Mouse (Mus musculus): Measurements from ENCODE around the gene Clcn2. TPM values are rescaled to one million over a fixed set of nuclear protein-coding genes. Genes with fewer than 3 reads are reported as not detected.

The Clcn2 gene
- total and polyA plus RNA-seq, 2 experiments from 2014 or later = 1.4 to 16.9 TPM

DNA sequence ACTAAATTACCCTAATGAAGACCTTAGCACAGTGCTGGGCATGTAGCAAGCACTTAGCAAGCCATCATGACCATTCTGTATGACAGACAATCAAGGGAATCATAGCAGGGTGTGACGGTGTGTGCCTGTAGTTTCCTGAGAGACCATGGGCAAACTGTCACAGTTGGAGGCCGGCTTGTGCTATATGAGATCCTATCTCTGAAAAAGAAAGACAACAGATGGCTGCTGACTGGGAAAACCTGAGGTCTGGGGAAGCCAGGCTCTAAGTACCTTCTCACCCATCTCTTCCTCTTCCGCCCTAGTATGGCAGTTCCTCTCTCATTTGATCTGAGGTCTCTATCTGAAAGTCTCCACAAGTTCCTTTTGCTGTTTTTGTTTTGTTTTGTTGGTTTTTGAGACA lies 11.8 kb downstream of the Clcn2 start:
- Histone ChIP-seq H3K27me3 (ENCODE audit: control insufficient read depth, insufficient read depth, low read length) (no peaks in the 10 kb centered on the region), H3K9ac (replicated peaks; ENCODE audit: low read depth, low read length) (no peak overlapping the region), H3K27ac (ENCODE audit: low read depth) (no peak overlapping the region), H3K4me1 (ENCODE audit: control insufficient read depth, insufficient read depth) (0 out of 2 replicates have a peak, but pooled peaks cover 3% of the 10 kb centered on the region), H3K4me2 (ENCODE audit: low read depth, low read length) (no peak overlapping the region), H3K4me3 (ENCODE audit: low read depth, low read length) (no peak overlapping the region), H3K9me3 (replicated peaks; ENCODE audit: control insufficient read depth, low read length) (no peaks in the 10 kb centered on the region), H3K36me3 (replicated peaks; ENCODE audit: control insufficient read depth, insufficient read depth, low read length) (0 out of 2 replicates have a peak, but pooled peaks cover 5% of the 10 kb centered on the region)
- WGBS = 81% methylated on average over 3 of the region's 3 CpGs
- ATAC-seq (ENCODE audit: insufficient read depth, low read depth) (no peak), DNase-seq (ENCODE audit: low spot score) (no peak)
- TF ChIP-seq EP300 (IDR thresholded peaks at IDR 0.05; ENCODE audit: low read depth) (no peak), CTCF (IDR thresholded peaks at IDR 0.05; ENCODE audit: low read depth) (no peak)

DNA sequence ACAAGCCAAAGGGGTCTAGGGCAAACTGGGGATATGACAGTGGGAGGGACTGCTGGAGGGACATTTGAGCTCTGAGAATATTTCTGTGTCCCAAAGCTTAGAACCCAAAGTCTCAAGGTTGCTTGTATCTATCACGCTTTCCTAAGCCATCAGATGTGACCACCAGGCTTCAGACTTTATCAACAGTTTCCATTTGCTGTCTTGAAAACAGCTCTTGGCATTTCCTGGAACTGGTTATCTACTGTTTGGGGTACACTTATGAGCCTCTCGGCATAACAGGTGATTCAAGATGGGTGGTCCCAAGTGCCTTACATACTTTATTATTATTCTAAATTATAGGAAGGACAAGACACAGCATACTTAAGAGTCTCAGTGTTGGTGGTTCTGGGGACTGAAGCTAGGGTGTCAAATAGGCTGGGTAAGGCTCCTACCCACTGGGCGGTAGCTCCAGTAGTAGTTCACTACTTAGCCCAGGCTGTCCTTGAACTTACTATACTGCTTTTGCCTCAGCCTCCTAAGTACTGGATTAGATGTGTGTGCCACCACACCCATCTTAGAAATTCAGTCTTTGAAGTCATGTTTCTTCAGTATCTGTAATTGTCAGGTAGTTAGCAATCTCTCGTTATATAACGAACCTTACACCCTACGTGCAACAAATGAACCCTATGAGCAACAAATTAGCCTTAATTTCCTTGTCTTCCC lies 13.7 kb downstream of the Clcn2 start:
- TF ChIP-seq CTCF (IDR thresholded peaks at IDR 0.05; ENCODE audit: low read depth) (no peak), EP300 (IDR thresholded peaks at IDR 0.05; ENCODE audit: low read depth) (no peak)
- 88% methylated on average over 6 of the region's 6 CpGs for WGBS
- H3K4me2 ChIP-seq (ENCODE audit: low read depth, low read length) = no peak overlapping the region
- DNase-seq (ENCODE audit: low spot score) = no peak
- no peaks in the 10 kb centered on the region for H3K27me3 ChIP-seq (ENCODE audit: control insufficient read depth, insufficient read depth, low read length)
- peaks cover 19% of the 10 kb centered on the region; the same call in 1 of the 2 replicates for H3K36me3 ChIP-seq (replicated peaks; ENCODE audit: control insufficient read depth, insufficient read depth, low read length)
- no peak overlapping the region for H3K9ac ChIP-seq (replicated peaks; ENCODE audit: low read depth, low read length)
- H3K27ac ChIP-seq (ENCODE audit: low read depth) = no peak overlapping the region
- no peak overlapping the region for H3K4me3 ChIP-seq (ENCODE audit: low read depth, low read length)
- H3K9me3 ChIP-seq (replicated peaks; ENCODE audit: control insufficient read depth, low read length) = no peaks in the 10 kb centered on the region
- 0 out of 2 replicates have a peak, but pooled peaks cover 3% of the 10 kb centered on the region for H3K4me1 ChIP-seq (ENCODE audit: control insufficient read depth, insufficient read depth)
- ATAC-seq (ENCODE audit: insufficient read depth, low read depth) = no peak

DNA sequence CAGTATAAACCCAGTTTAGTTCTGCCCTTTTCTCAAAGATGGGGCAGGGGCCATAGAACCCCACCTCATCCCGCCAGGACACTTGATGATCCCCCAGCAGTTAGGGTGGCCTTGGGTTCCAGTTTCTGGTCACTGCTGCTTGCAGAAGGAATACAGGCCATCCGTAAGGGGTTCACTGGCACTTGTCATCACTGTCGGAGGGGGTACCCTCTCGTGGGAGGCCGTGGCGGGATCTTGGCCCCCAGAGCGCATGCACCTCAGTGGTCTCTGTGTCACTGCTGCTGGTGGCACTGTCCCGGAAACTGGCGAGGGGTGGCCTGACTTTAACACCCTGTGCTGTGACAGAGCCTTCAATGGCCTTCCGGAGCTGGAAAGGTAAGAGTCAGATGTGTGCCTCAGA lies 14.5 kb downstream of the Clcn2 start:
- H3K9me3 ChIP-seq (replicated peaks; ENCODE audit: control insufficient read depth, low read length) = no peaks in the 10 kb centered on the region
- WGBS = 92% methylated on average over 10 of the region's 10 CpGs
- no peak overlapping the region for H3K4me3 ChIP-seq (ENCODE audit: low read depth, low read length)
- TF ChIP-seq CTCF (IDR thresholded peaks at IDR 0.05; ENCODE audit: low read depth) (no peak), EP300 (IDR thresholded peaks at IDR 0.05; ENCODE audit: low read depth) (no peak)
- H3K27me3 ChIP-seq (ENCODE audit: control insufficient read depth, insufficient read depth, low read length) = no peaks in the 10 kb centered on the region
- H3K4me2 ChIP-seq (ENCODE audit: low read depth, low read length) = no peak overlapping the region
- peaks cover 24% of the 10 kb centered on the region; the same call in 1 of the 2 replicates for H3K36me3 ChIP-seq (replicated peaks; ENCODE audit: control insufficient read depth, insufficient read depth, low read length)
- 0 out of 2 replicates have a peak, but pooled peaks cover 3% of the 10 kb centered on the region for H3K4me1 ChIP-seq (ENCODE audit: control insufficient read depth, insufficient read depth)
- ATAC-seq (ENCODE audit: insufficient read depth, low read depth) (no peak), DNase-seq (ENCODE audit: low spot score) (no peak)
- no peak overlapping the region for H3K27ac ChIP-seq (ENCODE audit: low read depth)
- H3K9ac ChIP-seq (replicated peaks; ENCODE audit: low read depth, low read length) = no peak overlapping the region

DNA sequence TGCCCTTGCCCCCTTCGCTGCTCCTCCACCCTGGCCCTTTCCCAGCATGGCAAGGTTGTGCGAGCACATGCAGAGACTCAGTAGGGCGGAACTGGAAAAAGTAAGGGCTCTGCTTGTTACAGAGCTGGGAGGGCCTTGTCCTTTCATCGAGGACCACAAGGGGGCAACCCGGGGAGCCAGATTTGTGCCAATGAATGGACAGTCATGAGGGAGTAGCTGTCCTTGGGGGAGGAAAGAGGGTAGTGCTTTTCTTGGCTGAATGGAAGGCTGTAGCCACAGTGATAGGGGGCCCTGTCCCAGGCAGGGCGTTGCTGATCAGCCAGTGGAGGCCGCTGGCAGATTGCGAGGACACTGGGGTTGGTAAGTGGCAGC lies 15.0 kb downstream of the Clcn2 start:
- DNase-seq (ENCODE audit: low spot score) = peak; percentile 90
- 0 out of 2 replicates have a peak overlapping the region, but pooled peaks have one; percentile 21 for H3K9ac ChIP-seq (replicated peaks; ENCODE audit: low read depth, low read length)
- no peak overlapping the region for H3K4me3 ChIP-seq (ENCODE audit: low read depth, low read length)
- TF ChIP-seq EP300 (IDR thresholded peaks at IDR 0.05; ENCODE audit: low read depth) (no peak), CTCF (IDR thresholded peaks at IDR 0.05; ENCODE audit: low read depth) (peak; percentile 71)
- no peak overlapping the region for H3K4me2 ChIP-seq (ENCODE audit: low read depth, low read length)
- 12% methylated on average over 8 of the region's 8 CpGs for WGBS
- no peak overlapping the region for H3K27ac ChIP-seq (ENCODE audit: low read depth)
- 0 out of 2 replicates have a peak, but pooled peaks cover 3% of the 10 kb centered on the region for H3K4me1 ChIP-seq (ENCODE audit: control insufficient read depth, insufficient read depth)
- H3K9me3 ChIP-seq (replicated peaks; ENCODE audit: control insufficient read depth, low read length) = no peaks in the 10 kb centered on the region
- H3K27me3 ChIP-seq (ENCODE audit: control insufficient read depth, insufficient read depth, low read length) = no peaks in the 10 kb centered on the region
- peaks cover 24% of the 10 kb centered on the region; the same call in 1 of the 2 replicates for H3K36me3 ChIP-seq (replicated peaks; ENCODE audit: control insufficient read depth, insufficient read depth, low read length)
- peak; percentile 79 for ATAC-seq (ENCODE audit: insufficient read depth, low read depth)

DNA sequence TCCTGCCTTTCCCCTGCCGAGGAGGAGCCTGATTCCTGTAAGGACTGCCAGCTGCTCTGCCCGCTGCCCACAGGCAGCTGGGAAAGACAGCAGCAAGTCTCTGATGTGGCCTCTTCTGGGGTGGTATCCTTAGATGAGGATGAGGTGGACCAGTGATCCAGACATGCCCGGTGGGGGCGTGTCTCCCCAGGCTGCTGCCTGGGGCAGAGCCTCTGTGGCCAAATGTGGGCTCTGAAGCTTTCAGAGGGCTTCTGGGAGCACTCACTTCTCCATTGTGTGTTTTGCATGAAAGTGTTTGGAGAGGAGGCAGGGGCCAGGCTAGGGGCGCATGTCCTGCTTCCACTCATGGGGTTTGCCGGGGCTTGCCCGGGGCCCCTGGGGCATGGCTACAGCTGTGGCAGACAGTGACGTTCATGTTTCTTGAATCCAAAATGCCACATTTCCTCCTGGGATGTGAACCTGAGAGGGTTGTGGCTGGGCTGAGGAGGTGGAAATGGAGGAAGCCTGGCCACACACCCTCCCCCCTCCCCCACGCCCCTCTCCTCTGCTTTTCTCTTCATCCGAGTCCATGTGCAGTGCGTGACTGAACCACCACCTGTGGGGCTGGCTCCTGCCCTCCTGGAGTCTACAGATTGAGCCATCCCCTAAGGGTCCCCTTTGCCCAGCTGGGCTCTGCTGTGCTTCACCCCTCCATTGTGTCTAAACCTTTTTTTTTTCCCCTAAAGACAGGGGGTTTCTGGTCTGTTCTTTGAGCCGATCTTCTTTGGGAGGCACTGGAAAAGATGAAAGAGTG lies 15.6 kb downstream of the Clcn2 start:
- Histone ChIP-seq H3K9me3 (replicated peaks; ENCODE audit: control insufficient read depth, low read length) (no peaks in the 10 kb centered on the region), H3K9ac (replicated peaks; ENCODE audit: low read depth, low read length) (0 out of 2 replicates have a peak overlapping the region, but pooled peaks have one; percentile 21), H3K36me3 (replicated peaks; ENCODE audit: control insufficient read depth, insufficient read depth, low read length) (peaks cover 24% of the 10 kb centered on the region; the same call in 1 of the 2 replicates), H3K4me2 (ENCODE audit: low read depth, low read length) (no peak overlapping the region), H3K4me1 (ENCODE audit: control insufficient read depth, insufficient read depth) (0 out of 2 replicates have a peak, but pooled peaks cover 3% of the 10 kb centered on the region), H3K27ac (ENCODE audit: low read depth) (no peak overlapping the region), H3K4me3 (ENCODE audit: low read depth, low read length) (no peak overlapping the region), H3K27me3 (ENCODE audit: control insufficient read depth, insufficient read depth, low read length) (no peaks in the 10 kb centered on the region)
- ATAC-seq (ENCODE audit: insufficient read depth, low read depth) (peak; percentile 6; the same call in 1 of the 2 replicates), DNase-seq (ENCODE audit: low spot score) (no peak)
- TF ChIP-seq EP300 (IDR thresholded peaks at IDR 0.05; ENCODE audit: low read depth) = no peak
- TF ChIP-seq CTCF (IDR thresholded peaks at IDR 0.05; ENCODE audit: low read depth) = no peak
- WGBS = 50% methylated on average over 12 of the region's 12 CpGs
